In the genomic region with DNA sequence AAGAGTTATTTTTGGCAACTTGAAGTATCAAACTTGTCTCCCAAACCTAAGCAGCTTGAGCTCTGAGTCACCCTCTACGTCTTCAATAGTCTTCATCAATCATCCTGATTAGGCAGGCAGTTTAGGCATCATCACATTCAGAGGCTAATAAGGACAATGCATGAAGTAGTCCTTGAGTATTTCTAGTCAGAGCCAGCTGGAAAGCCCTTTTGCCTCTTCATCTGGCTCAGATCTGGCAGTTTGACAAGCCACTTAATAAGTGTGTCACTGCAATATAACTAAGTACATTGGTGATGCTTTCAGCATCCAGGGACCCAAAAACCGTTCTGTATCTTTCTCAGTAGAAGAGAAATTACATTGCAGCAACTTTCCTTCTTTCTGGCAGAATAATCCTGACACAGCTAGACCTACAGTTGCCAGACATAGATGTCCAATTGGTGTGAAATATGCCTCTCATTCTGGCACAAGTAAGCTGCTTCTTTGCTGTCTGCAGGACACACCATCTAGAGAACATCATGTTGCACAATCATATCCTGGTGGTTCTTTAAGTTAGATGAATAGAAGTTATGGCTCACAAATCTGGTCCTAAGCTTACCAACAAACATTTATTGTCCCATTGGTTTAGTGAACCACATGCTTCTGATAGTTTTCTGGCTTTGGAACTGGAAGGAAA, we compare ENCODE assay signal across 13 mouse cellular contexts.
"Had no signal": no experiment of that assay in that cellular context is flagged by ENCODE, and none has a peak within 500 bp of the region (broad histone marks: within the 10 kb centered on the region; RNA-seq: fewer than 3 reads in every experiment).

No protein-coding gene starts in this region.

- H3K9ac ChIP-seq: limb, embryonic 13.5 days; liver, embryonic 15.5 days had no signal

- H3K9me3 ChIP-seq: limb, embryonic 13.5 days; liver, embryonic 15.5 days; megakaryocyte, embryonic 14.5 days had no signal

- H3K36me3 ChIP-seq: limb, embryonic 13.5 days; liver, embryonic 15.5 days had no signal

- H3K4me2 ChIP-seq: limb, embryonic 13.5 days; liver, embryonic 11.5 days; liver, embryonic 15.5 days; midbrain, embryonic 11.5 days had no signal

- H3K4me1 ChIP-seq: limb, embryonic 13.5 days; liver, embryonic 15.5 days; megakaryocyte, embryonic 14.5 days had no signal

- H3K4me3 ChIP-seq: layer of hippocampus, adult 2 months; limb, embryonic 13.5 days; liver, embryonic 15.5 days; megakaryocyte, embryonic 14.5 days had no signal

- DNase-seq: kidney, adult 11 months; kidney, postnatal 10 days; kidney, postnatal 4 days; right cerebral cortex, postnatal 14 days; thymus, postnatal 4 days had no signal

- ATAC-seq: midbrain, embryonic 16.5 days had no signal

- H3K27ac ChIP-seq: layer of hippocampus, adult 2 months; limb, embryonic 13.5 days; liver, embryonic 15.5 days; macrophage had no signal

- H3K27me3 ChIP-seq: limb, embryonic 13.5 days; liver, embryonic 15.5 days; megakaryocyte, embryonic 14.5 days had no signal
